Mouse (Mus musculus) heart, postnatal 0 days (tissue): ENCODE data around the gene Cenpu.

Experiments used
- CTCF ChIP-seq: IDR thresholded peaks from 2 replicates; pipeline ENCODE4 v1.5.1; 2016; ENCODE audit warnings: antibody characterized with exemption, control low read depth, low read depth
- EP300 ChIP-seq: IDR thresholded peaks from 2 replicates; pipeline ENCODE4 v1.6.1; 2016; ENCODE audit warnings: antibody characterized with exemption, low read depth

DNA sequence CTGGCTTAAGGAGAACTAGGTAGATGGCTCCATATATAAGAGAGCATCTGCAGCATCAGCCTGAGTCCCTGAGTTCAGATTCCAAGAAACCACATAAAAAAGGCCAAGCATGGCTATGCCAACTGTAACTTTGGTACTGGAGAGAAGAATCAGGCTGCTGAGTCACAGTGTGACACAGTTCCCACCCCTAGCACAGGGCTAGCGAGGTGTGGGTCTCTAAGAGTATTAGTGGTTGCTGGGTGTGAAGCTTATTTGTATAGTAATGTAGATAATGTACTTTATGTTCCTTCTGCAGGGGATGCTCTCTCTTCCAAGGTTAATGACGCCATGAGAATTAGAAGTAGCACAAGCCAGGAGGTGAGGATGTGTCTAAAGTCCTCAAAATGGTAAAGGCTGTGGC is 44.7 kb downstream of the Cenpu start:
- TF ChIP-seq CTCF (no peak), EP300 (no peak)
